Mouse (Mus musculus) gonadal fat pad, adult 2 months (tissue): ENCODE measurements around the gene Rad23a. TPM values are rescaled to one million over a fixed set of nuclear protein-coding genes. Genes with fewer than 3 reads are reported as not detected.

Source experiments
- DNase-seq: peaks from one replicate; pipeline ENCODE4 v3.0.0-alpha.2; 2012; ENCODE audit warnings: low read depth
- polyA plus RNA-seq: library from polyadenylated mRNA; depleted of rRNA; stranded (reverse); fragments of >200 nt; gene quantifications from 2 replicates; pipeline ENCODE4 v1.2.3, GENCODE M21; 2012; rRNA removed

The Rad23a gene
- polyA plus RNA-seq = 75.1 and 88.9 TPM in 2 replicates

DNA sequence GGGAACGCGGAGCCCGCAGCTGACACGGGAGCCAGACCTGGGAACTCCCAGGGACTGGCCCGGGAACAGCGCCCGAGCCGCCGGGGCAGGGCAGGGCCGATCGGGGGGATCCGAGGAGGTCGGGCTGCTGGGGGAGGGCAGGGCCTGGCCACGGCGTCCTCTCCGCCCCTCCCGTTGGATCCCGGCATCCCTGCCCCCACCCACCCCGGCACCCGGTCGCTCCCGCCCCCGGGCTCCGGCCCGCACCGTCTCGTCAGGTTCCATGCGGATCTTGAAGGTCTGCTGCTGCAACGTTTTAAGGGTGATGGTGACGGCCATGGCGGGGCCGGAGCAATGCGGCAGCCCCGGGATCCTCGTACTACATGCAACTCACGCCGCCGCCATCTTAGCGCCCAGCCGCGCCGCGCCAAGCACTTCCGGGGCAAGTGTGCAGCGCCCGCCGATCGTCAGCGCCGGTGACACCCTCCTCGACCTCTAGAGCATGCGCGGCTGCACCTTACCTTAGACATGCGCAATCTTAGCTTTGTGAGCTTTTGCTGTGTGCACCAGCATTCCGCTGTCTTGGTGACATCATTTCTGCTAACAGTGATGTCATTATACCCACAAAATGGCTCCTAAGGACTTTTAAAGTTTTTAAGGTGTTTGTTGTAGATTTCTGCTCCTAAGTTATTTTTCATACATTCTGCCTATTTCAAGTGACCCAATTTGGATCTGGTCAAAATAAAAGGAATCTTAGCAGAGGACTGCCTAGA is at the start of gene Rad23a:
TSS of gene Rad23a (minus strand) at position 418 of the 752 bp plus-strand sequence.
- DNase-seq = peak; percentile 49

- DNase-seq = no peak
Measured at GRCm38 (mm10) chr8:84889141-84889540, 48.7 kb upstream of the Rad23a start.

GRCm38 (mm10) chr8:84888280-84888679 is 47.8 kb upstream of the Rad23a start:
- DNase-seq = no peak

GRCm38 (mm10) chr8:84884728-84885127 is 44.3 kb upstream of the Rad23a start:
- no peak for DNase-seq

- DNase-seq = no peak
Measured at GRCm38 (mm10) chr8:84878915-84879314, 38.5 kb upstream of the Rad23a start.

GRCm38 (mm10) chr8:84877297-84878035 is 37.0 kb upstream of the Rad23a start:
- no peak for DNase-seq

- DNase-seq = no peak
Measured at GRCm38 (mm10) chr8:84874339-84874738, 33.9 kb upstream of the Rad23a start.

GRCm38 (mm10) chr8:84873016-84873415 is 32.6 kb upstream of the Rad23a start:
- no peak for DNase-seq

- DNase-seq = no peak
Measured at GRCm38 (mm10) chr8:84872309-84872965, 32.0 kb upstream of the Rad23a start.

DNA sequence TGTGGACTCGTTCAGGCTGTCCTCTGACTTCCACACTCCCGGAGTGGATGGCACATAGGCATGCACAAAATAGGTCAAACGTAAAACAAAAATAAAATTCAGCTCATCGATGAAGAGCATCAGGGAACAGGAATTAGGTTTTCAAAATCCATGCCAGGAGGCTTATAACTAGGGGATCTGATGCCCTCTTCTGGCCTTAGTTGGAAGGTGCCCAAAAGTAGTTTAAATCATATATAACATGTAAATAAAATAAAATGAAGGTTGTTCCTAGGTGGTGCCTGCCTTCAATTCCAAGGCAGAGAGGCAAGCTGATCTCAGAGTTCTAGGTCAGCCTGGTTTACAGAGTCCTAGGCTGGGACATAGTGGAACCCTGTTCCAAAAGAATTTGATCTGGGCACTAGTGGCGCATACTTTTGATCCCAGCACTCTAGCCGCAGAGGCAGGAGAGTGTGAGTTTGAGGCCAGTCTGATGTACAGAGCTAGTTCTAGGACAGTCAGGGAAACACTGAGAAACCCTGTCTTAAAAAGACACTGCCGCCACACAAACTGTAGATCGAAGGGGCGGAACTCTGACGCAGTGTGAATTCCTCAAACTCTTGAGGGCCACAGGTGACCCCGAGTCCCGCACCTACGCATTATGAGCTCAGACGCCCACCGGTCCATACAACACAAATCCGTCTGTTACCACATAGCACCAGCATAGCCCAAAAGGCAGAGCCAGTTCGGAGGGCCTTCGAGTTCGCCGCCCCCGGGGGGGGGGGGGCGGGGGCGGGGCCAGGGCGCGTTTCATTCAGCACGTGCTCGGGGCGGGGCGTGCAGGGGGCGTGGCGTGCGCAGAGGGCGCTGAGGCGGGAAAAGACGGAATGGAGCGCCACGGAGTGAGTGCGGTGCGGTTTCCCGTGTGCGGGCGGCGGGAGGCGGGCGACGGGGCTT is 31.2 kb upstream of the Rad23a start, which contains the start of gene Syce2:
TSS of gene Syce2 (plus strand) at position 736 of the 933 bp plus-strand sequence.
- DNase-seq = no peak

DNA sequence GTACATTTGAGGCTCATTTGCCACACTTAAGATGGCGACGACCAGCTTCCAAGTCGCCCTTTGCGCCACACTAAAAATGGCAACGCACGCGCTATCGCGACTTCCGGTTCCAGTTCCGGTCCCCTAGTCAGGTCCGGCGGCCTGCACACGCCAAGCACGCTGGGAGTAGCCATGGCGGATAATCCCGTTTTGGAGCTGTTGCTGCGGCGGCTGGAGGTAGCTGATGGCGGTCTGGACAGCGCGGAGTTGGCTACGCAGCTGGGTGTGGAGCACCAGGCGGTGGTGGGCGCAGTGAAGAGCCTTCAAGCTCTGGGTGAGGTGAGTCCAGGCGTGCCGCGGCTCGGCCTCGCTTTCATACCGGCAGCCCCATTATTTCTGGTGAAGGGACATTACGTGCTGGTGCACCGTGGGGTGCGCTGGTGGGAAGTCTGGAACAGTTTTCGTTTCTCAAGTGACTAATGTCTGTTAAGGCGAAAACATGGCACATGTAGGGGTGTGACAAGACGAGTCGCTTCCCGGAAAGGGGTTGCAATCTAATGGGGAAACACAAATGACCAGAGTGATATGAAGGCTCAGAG is 16.5 kb upstream of the Rad23a start, which contains the start of gene Farsa:
TSS of gene Farsa (plus strand) at position 126 of the 578 bp plus-strand sequence.
- no peak for DNase-seq

DNA sequence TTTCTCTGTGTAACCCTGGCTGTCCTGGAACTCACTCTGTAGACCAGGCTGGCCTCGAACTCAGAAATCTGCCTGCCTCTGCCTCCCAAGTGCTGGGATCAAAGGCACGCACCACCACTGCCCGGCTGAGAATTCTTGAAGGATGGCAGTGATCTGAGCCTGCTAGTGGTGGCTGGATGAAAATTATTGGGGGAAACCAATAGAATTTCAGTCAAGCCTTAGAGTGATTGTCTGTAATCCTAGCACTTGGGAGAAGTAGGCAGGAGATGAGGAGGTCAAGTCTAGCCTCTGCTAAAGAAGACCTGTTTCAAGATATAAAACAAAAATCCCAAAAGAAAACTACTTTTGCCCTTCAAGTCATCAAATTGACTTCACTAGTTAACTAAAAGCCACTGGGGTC is 16.0 kb upstream of the Rad23a start:
- DNase-seq = no peak

GRCm38 (mm10) chr8:84847684-84848435 is 7.4 kb upstream of the Rad23a start:
- no peak for DNase-seq

DNA sequence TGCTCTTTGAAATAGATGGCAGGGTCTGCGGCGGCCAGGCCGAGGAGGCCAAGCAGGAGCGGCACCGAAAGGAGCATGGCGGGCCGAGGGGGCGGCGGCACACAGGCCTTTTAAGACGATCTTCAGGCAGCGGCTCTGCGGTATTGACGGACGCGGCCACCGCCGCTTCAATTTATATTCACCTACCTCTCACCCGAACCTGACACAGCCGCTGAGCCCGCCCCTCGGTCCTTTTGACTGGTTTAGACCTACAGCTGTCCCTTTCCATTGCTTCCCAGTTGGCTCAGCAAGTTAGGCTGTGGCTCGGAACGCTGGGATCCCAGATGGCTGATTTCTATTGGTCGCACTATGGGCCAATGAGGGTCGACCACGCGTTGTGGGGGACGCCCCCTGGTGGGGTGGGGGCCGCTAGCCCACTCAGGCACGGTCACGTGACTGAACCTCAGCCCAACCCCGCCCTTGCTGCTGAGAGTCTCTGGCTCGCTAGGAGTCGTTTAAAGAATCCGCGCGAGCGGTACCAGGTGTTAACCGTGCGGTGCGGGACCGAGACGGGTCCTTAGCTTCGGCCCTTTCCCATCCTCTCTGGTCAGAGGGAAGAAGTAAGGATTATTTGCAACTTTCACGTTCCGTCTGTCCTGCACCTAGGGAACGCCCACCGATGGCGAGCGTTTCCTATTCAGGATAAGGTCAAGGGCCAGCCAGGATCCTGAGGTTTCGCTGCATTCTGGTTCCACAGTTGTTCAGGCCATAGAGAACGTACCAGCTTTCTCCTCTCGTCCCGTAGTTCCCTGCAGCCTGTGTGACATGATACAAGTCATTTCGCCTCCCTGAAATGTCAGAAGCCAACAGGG is 6.5 kb upstream of the Rad23a start, which contains the start of gene Calr:
TSS of gene Calr (minus strand) at position 213 of the 851 bp plus-strand sequence.
- DNase-seq = peak; percentile 98

- DNase-seq = no peak
Measured at GRCm38 (mm10) chr8:84846094-84846721, 5.7 kb upstream of the Rad23a start.

- DNase-seq = no peak
Measured at GRCm38 (mm10) chr8:84845355-84846093, 5.1 kb upstream of the Rad23a start.

DNA sequence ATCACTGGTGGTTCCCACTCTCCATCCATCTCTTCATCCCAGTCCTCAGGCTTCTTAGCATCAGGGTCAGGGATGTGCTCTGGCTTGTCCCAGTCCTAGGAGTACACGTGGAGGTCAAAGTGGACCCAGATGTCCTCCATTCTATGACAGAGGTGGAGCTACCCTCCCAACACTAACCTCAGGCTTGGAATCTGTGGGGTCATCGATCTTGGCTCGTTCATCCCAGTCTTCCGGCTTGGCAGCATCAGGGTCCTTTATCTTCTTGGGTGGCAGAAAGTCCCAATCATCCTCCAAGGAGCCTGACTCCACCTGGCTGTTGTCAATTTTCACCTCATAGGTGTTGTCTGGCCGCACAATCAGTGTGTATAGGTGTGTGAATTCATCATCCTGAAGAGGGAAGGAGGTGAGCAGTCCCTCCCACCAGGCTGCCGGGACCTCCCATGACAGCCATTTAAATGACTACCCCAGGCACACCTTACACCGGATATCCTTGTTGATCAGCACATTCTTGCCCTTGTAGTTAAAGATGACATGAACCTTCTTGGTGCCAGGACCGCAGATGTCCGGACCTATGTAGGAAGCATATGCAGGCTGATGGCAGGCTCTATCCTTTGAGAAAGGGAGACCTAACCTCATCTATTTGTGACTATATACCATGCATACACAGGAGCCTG is 4.1 kb upstream of the Rad23a start:
- DNase-seq = no peak
